Mouse (Mus musculus) stomach, postnatal 0 days (tissue): Measurements from ENCODE around the gene 4930432K21Rik.

Experiments
- CTCF ChIP-seq: IDR thresholded peaks from 2 replicates; pipeline ENCODE4 v1.5.1; 2016; ENCODE audit warnings: antibody characterized with exemption, low read depth, mild to moderate bottlenecking, moderate library complexity
- EP300 ChIP-seq: optimal IDR thresholded peaks from 2 replicates; pipeline ENCODE3; 2016; ENCODE audit warnings: antibody characterized with exemption

DNA sequence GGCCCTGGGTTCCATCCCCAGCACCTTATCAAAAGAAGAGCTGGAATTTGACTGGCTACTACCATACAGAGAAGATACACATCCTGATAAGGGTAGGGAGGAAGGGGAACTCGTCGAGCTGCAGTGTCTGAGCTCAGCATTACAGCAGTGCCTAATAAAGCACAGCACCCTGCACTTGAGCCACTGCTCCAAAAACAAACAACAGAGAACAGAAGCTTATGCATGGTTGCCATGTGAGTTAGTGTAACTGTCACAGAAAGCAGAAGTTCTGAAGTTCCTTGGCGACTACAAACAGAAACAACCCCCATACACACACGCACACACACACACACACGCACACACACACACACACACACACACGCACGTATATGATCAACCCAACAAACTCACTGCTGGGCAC lies 72.3 kb downstream of the 4930432K21Rik start:
- TF ChIP-seq CTCF (no peak), EP300 (no peak)
